Mouse (Mus musculus): Measurements from ENCODE around the gene Irgc1. TPM values are rescaled to one million over a fixed set of nuclear protein-coding genes. Genes with fewer than 3 reads are reported as not detected.
A peak's percentile ranks its signal among the peaks of the same experiment; 100 is the strongest.

The Irgc1 gene
- polyA plus RNA-seq, 1 experiment from 2014 or later, result not detected

- 70% methylated on average over 11 of the region's 11 CpGs for WGBS
- H3K36me3 ChIP-seq (ENCODE audit: control insufficient read depth, insufficient read depth, low read length), result no peaks in the 10 kb centered on the region
- no peak overlapping the region for H3K4me2 ChIP-seq (ENCODE audit: low read length)
- H3K4me1 ChIP-seq (ENCODE audit: control insufficient read depth, insufficient read depth, low read length), result no peaks in the 10 kb centered on the region
- no peak overlapping the region for H3K4me3 ChIP-seq (ENCODE audit: low read depth, low read length)
- no peak overlapping the region for H3K9ac ChIP-seq (ENCODE audit: low read depth, low read length)
- H3K9me3 ChIP-seq (replicated peaks; ENCODE audit: control insufficient read depth, low read length, poor library complexity, severe bottlenecking), result no peaks in the 10 kb centered on the region; the same call in 1 of the 2 replicates
- H3K27me3 ChIP-seq (ENCODE audit: control insufficient read depth, insufficient read depth, low read depth, low read length), result no peaks in the 10 kb centered on the region
- ATAC-seq, result no peak
- H3K27ac ChIP-seq (ENCODE audit: low read length), result no peak overlapping the region
Measured at GRCm38 (mm10) chr7:24431713-24432112, 20.4 kb downstream of the Irgc1 start.

DNA sequence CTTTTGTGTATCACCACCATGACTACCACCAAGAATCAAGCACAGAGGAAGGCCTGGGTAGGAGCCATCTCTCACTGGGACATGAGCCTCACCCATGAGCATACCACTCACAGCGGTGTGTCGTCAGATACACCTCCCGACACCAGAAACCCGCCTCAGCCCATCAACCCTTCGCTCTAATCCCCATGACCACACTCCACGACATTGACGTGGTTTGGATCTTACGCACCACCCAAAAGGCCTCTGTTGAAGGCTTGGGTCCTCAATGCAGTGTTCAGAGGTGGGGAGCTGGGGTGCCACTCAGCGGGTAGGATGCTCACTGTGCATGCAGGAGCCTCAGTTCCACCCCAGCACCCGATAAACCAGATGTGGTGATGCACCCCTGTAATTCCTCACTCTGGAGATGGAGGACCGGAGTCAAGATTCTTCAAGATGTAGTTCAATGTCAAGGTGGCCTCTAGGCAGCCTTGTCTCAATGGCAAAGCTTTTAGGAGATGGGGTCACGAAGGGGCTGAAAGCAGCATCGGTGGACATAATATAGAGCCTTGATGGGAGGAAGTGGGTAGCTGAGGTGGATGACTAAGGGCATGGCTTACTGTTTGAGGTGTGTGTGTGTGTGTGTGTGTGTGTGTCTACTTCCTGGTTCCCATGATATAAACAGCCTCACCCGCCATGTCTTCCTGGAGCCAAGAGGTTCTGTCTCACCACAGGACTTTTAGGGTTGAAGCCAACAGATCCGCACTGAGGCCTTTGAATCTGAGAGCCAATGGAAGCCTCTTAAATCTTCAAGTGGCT, 21.3 kb downstream of the Irgc1 start:
- ATAC-seq, result no peak
- no peaks in the 10 kb centered on the region for H3K36me3 ChIP-seq (ENCODE audit: control insufficient read depth, insufficient read depth, low read length)
- 95% methylated on average over 15 of the region's 15 CpGs for WGBS
- no peak overlapping the region for H3K27ac ChIP-seq (ENCODE audit: low read length)
- no peaks in the 10 kb centered on the region for H3K4me1 ChIP-seq (ENCODE audit: control insufficient read depth, insufficient read depth, low read length)
- no peak overlapping the region for H3K4me3 ChIP-seq (ENCODE audit: low read depth, low read length)
- H3K9me3 ChIP-seq (replicated peaks; ENCODE audit: control insufficient read depth, low read length, poor library complexity, severe bottlenecking), result no peaks in the 10 kb centered on the region; the same call in 1 of the 2 replicates
- H3K9ac ChIP-seq (ENCODE audit: low read depth, low read length), result no peak overlapping the region
- no peaks in the 10 kb centered on the region for H3K27me3 ChIP-seq (ENCODE audit: control insufficient read depth, insufficient read depth, low read depth, low read length)
- no peak overlapping the region for H3K4me2 ChIP-seq (ENCODE audit: low read length)

- no peaks in the 10 kb centered on the region for H3K4me1 ChIP-seq (ENCODE audit: control insufficient read depth, insufficient read depth, low read length)
- no peaks in the 10 kb centered on the region for H3K36me3 ChIP-seq (ENCODE audit: control insufficient read depth, insufficient read depth, low read length)
- H3K9me3 ChIP-seq (replicated peaks; ENCODE audit: control insufficient read depth, low read length, poor library complexity, severe bottlenecking), result no peaks in the 10 kb centered on the region; the same call in 1 of the 2 replicates
- no peak overlapping the region for H3K9ac ChIP-seq (ENCODE audit: low read depth, low read length)
- no peak overlapping the region for H3K27ac ChIP-seq (ENCODE audit: low read length)
- no peaks in the 10 kb centered on the region for H3K27me3 ChIP-seq (ENCODE audit: control insufficient read depth, insufficient read depth, low read depth, low read length)
- H3K4me2 ChIP-seq (ENCODE audit: low read length), result no peak overlapping the region
- ATAC-seq, result no peak
- WGBS, result 65% methylated on average over 16 of the region's 16 CpGs
- H3K4me3 ChIP-seq (ENCODE audit: low read depth, low read length), result no peak overlapping the region
Measured at GRCm38 (mm10) chr7:24429413-24430112, 22.5 kb downstream of the Irgc1 start.

DNA sequence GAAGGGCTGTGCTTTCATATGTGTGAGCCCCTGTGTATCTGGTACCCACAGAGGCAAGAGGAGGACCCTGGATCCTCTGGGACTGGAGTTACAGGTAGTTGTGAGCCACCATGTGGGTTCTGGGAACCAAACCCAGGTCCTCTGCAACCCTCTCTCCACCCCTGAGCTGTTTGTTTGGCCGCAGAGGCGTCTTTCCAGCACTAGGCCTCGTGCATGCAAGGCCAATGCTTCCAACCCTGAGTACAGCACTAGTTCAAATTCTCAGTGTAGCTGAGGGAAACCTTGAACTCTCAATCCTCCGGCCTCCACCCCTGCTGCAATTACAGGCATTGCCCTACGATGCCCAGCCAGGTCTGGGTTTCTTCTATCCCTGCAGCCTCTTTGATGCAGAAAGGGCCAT, 23.4 kb downstream of the Irgc1 start:
- Histone ChIP-seq H3K4me3 (ENCODE audit: low read depth, low read length) (no peak overlapping the region), H3K27ac (ENCODE audit: low read length) (no peak overlapping the region), H3K36me3 (ENCODE audit: control insufficient read depth, insufficient read depth, low read length) (no peaks in the 10 kb centered on the region), H3K4me1 (ENCODE audit: control insufficient read depth, insufficient read depth, low read length) (no peaks in the 10 kb centered on the region), H3K9ac (ENCODE audit: low read depth, low read length) (no peak overlapping the region), H3K9me3 (replicated peaks; ENCODE audit: control insufficient read depth, low read length, poor library complexity, severe bottlenecking) (no peaks in the 10 kb centered on the region; the same call in 1 of the 2 replicates), H3K27me3 (ENCODE audit: control insufficient read depth, insufficient read depth, low read depth, low read length) (no peaks in the 10 kb centered on the region), H3K4me2 (ENCODE audit: low read length) (no peak overlapping the region)
- ATAC-seq, result no peak
- whole genome bisulfite sequencing, result 86% methylated on average over 5 of the region's 5 CpGs

GRCm38 (mm10) chr7:24427168-24427567, 24.9 kb downstream of the Irgc1 start:
- Histone ChIP-seq H3K4me1 (ENCODE audit: control insufficient read depth, insufficient read depth, low read length) (no peaks in the 10 kb centered on the region), H3K27me3 (ENCODE audit: control insufficient read depth, insufficient read depth, low read depth, low read length) (no peaks in the 10 kb centered on the region), H3K36me3 (ENCODE audit: control insufficient read depth, insufficient read depth, low read length) (peaks cover 5% of the 10 kb centered on the region; the same call in 1 of the 2 replicates), H3K4me3 (ENCODE audit: low read depth, low read length) (no peak overlapping the region), H3K4me2 (ENCODE audit: low read length) (no peak overlapping the region), H3K27ac (ENCODE audit: low read length) (no peak overlapping the region), H3K9ac (ENCODE audit: low read depth, low read length) (no peak overlapping the region), H3K9me3 (replicated peaks; ENCODE audit: control insufficient read depth, low read length, poor library complexity, severe bottlenecking) (no peaks in the 10 kb centered on the region)
- ATAC-seq, result no peak
- WGBS, result 96% methylated on average over 8 of the region's 8 CpGs

DNA sequence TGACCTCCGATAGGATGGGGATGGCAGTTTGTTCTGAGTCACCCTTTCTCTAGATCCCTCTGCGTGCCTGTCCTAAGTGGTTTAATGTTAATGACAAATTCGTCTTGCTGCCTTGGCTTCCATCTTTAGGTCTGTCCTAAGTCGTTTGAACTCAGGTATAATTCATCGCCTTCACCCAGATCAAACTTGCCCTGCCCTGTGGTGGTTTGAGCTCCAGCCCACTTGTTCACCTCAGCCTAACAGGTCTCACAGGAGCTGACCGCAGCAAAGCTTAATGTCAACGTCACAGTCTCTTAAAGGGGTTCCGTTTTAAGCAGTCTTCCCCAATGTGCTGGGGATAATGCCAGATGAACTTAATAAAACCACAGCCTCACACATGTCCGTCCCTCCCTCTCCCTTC, 26.2 kb downstream of the Irgc1 start:
- no peak overlapping the region for H3K9ac ChIP-seq (ENCODE audit: low read depth, low read length)
- ATAC-seq, result no peak
- no peaks in the 10 kb centered on the region for H3K27me3 ChIP-seq (ENCODE audit: control insufficient read depth, insufficient read depth, low read depth, low read length)
- no peak overlapping the region for H3K4me3 ChIP-seq (ENCODE audit: low read depth, low read length)
- no peak overlapping the region for H3K4me2 ChIP-seq (ENCODE audit: low read length)
- peaks cover 6% of the 10 kb centered on the region; the same call in 1 of the 2 replicates for H3K36me3 ChIP-seq (ENCODE audit: control insufficient read depth, insufficient read depth, low read length)
- H3K9me3 ChIP-seq (replicated peaks; ENCODE audit: control insufficient read depth, low read length, poor library complexity, severe bottlenecking), result no peaks in the 10 kb centered on the region
- no peaks in the 10 kb centered on the region for H3K4me1 ChIP-seq (ENCODE audit: control insufficient read depth, insufficient read depth, low read length)
- no peak overlapping the region for H3K27ac ChIP-seq (ENCODE audit: low read length)
- WGBS, result 88% methylated on average over 9 of the region's 9 CpGs

GRCm38 (mm10) chr7:24423956-24424732, 28.0 kb downstream of the Irgc1 start:
- peaks cover 8% of the 10 kb centered on the region; the same call in 1 of the 2 replicates for H3K36me3 ChIP-seq (ENCODE audit: control insufficient read depth, insufficient read depth, low read length)
- 83% methylated on average over 12 of the region's 12 CpGs for WGBS
- H3K9me3 ChIP-seq (replicated peaks; ENCODE audit: control insufficient read depth, low read length, poor library complexity, severe bottlenecking), result no peaks in the 10 kb centered on the region
- 0 out of 2 replicates have a peak overlapping the region, but pooled peaks have one; percentile 5 for H3K27ac ChIP-seq (ENCODE audit: low read length)
- H3K27me3 ChIP-seq (ENCODE audit: control insufficient read depth, insufficient read depth, low read depth, low read length), result no peaks in the 10 kb centered on the region
- no peaks in the 10 kb centered on the region; the same call in 1 of the 2 replicates for H3K4me1 ChIP-seq (ENCODE audit: control insufficient read depth, insufficient read depth, low read length)
- H3K4me3 ChIP-seq (ENCODE audit: low read depth, low read length), result no peak overlapping the region
- ATAC-seq, result no peak
- no peak overlapping the region for H3K9ac ChIP-seq (ENCODE audit: low read depth, low read length)
- H3K4me2 ChIP-seq (ENCODE audit: low read length), result no peak overlapping the region

DNA sequence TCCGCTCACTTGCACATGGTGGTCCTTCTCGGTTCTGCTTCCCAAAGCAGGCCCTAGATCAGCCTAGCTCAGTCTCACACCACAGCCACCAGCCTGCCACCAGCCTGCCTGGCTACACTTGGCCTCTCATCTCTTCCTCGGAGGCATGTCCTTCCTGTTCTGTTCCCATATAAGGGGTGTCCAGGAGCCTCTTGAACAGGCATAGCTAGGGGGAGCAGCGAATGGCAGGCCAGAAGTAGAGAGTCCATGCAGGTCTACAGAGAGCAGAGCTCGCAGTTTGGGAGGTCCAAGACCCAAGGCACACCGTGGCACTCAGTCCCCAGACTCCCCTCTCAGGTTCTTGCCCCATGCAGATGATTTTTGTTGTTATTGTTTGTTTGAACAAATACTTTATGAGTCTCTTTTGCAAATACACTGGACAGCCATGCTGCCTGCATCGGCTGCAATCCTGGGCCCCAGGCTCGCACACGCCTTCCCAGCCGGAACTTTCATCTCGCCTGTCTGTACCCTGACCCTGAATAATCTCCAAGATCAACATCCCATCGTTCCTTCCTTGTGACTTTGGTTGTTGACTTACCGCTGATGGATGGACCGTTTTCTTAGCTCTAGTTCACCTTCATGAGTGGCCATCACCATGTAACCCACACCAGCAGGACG, 28.9 kb downstream of the Irgc1 start:
- Histone ChIP-seq H3K27ac (ENCODE audit: low read length) (no peak overlapping the region), H3K27me3 (ENCODE audit: control insufficient read depth, insufficient read depth, low read depth, low read length) (no peaks in the 10 kb centered on the region), H3K4me2 (ENCODE audit: low read length) (no peak overlapping the region), H3K9ac (ENCODE audit: low read depth, low read length) (0 out of 2 replicates have a peak overlapping the region, but pooled peaks have one; percentile 10), H3K9me3 (replicated peaks; ENCODE audit: control insufficient read depth, low read length, poor library complexity, severe bottlenecking) (no peaks in the 10 kb centered on the region), H3K4me3 (ENCODE audit: low read depth, low read length) (no peak overlapping the region), H3K4me1 (ENCODE audit: control insufficient read depth, insufficient read depth, low read length) (no peaks in the 10 kb centered on the region; the same call in 1 of the 2 replicates), H3K36me3 (ENCODE audit: control insufficient read depth, insufficient read depth, low read length) (peaks cover 8% of the 10 kb centered on the region; the same call in 1 of the 2 replicates)
- WGBS, result 92% methylated on average over 15 of the region's 15 CpGs
- no peak for ATAC-seq

Measured in midbrain, embryonic 16.5 days (tissue).